Mouse (Mus musculus): ENCODE measurements around the gene Xylb. TPM values are rescaled to one million over a fixed set of nuclear protein-coding genes. Genes with fewer than 3 reads are reported as not detected.
A peak's percentile ranks its signal among the peaks of the same experiment; 100 is the strongest.

The Xylb gene
- polyA plus RNA-seq, 1 experiment from 2014 or later: 26.9 TPM

DNA sequence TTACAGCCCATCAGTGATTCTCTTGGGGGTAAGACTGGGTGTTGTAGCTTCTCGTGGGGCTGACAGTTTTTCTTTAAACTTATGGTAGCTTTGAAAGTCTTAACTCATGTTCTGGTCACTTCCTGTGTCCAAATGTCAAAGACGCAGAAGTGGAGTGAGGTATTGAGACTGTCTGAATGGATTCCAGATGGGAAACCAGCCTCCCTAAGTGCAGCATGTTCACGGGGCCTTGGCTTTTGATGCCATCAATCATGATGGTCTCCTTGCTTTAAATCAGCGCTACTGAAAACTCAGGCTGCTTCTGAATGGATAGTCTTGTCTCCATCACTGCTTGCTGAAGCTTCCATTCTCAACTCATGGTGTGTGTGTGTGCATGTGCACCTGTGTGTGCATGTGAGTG is 14.1 kb downstream of the Xylb start:
- Histone ChIP-seq H3K27ac (no peak overlapping the region), H3K36me3 (0 out of 2 replicates have a peak, but pooled peaks cover 10% of the 10 kb centered on the region), H3K27me3 (no peaks in the 10 kb centered on the region), H3K9ac (no peak overlapping the region), H3K9me3 (replicated peaks) (no peaks in the 10 kb centered on the region), H3K4me1 (no peaks in the 10 kb centered on the region), H3K4me2 (no peak overlapping the region), H3K4me3 (replicated peaks) (no peak overlapping the region)
- 56% methylated on average over 4 of the region's 4 CpGs for WGBS
- ATAC-seq (replicated peaks; ENCODE audit: low FRiP score): no peak

DNA sequence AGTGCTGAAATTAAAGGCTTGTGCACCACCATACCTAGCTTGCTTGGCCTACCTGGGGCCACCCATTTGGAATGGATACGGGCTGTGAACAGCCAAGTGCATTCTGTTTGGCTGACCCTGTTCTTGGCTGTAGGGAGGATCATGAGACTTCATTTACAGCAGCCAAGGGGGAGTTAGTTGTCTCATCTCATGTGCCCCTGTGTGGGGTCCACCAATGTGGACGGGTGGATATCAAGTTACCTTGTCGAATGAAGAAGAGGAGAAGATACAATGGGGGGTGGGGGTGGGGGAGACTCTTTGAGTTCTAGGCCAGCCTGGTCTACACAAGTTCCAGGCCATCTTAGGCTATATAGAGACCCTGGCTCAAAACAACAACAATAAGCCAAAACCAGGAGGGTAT is 17.8 kb downstream of the Xylb start:
- H3K36me3 ChIP-seq: peaks cover 12% of the 10 kb centered on the region
- no peaks in the 10 kb centered on the region for H3K9me3 ChIP-seq (replicated peaks)
- H3K9ac ChIP-seq: no peak overlapping the region
- no peak overlapping the region for H3K4me2 ChIP-seq
- ATAC-seq (replicated peaks; ENCODE audit: low FRiP score): 0 out of 2 replicates have a peak, but pooled peaks have one; percentile 6
- no peak overlapping the region for H3K4me3 ChIP-seq (replicated peaks)
- H3K4me1 ChIP-seq: no peaks in the 10 kb centered on the region
- H3K27me3 ChIP-seq: no peaks in the 10 kb centered on the region
- H3K27ac ChIP-seq: no peak overlapping the region
- WGBS: 35% methylated on average over 3 of the region's 3 CpGs

DNA sequence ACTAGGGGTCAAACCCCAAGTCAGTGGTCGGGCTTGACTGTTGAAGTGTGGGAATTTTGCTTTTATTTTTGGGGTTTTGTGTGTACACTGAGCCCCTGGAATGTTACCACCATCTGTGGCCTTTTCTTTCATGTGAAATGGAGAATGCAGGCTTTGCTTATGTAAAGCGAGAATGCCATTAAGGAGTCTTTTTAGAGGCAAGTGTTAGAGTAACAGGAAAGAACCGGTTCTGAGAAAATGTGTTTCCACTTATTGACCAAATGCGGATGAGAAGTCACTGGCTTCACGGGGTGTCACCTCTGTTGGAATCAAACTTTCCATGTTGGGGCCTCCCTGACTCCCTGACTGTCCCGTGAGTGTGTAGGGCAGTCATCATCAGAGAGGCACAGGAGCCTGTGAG is 18.4 kb downstream of the Xylb start:
- ATAC-seq (replicated peaks; ENCODE audit: low FRiP score): no peak
- WGBS: 58% methylated on average over 6 of the region's 6 CpGs

DNA sequence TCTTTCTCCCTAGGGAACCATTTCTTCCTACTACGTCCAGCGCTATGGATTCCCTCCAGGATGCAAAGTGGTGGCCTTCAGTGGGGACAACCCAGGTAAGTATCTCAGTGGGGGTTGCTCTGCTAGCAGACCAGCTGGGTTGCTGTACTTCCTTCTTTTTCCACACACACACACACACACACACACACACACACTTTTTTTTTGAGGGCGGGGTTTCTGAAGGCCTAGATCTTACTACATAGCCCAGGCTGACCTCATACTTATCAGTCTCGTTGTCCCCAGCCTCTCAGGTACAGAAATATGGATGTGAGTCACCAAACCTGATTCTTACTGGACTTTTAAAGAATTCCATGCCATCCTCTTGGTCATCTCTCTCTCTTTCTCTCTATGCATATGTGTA is 21.1 kb downstream of the Xylb start:
- H3K36me3 ChIP-seq: peaks cover 13% of the 10 kb centered on the region
- ATAC-seq (replicated peaks; ENCODE audit: low FRiP score): no peak
- H3K27me3 ChIP-seq: no peaks in the 10 kb centered on the region
- no peaks in the 10 kb centered on the region for H3K4me1 ChIP-seq
- no peaks in the 10 kb centered on the region for H3K9me3 ChIP-seq (replicated peaks)
- H3K27ac ChIP-seq: no peak overlapping the region
- no peak overlapping the region for H3K4me3 ChIP-seq (replicated peaks)
- no peak overlapping the region for H3K9ac ChIP-seq
- 88% methylated on average over 4 of the region's 4 CpGs for WGBS
- no peak overlapping the region for H3K4me2 ChIP-seq

More for the DNA sequence above, 18.4 kb downstream of the Xylb start:
- H3K9ac ChIP-seq: no peak overlapping the region
- no peak overlapping the region for H3K4me3 ChIP-seq (replicated peaks)
- no peak overlapping the region for H3K27ac ChIP-seq
- H3K36me3 ChIP-seq: peaks cover 13% of the 10 kb centered on the region
- H3K9me3 ChIP-seq (replicated peaks): no peaks in the 10 kb centered on the region
- no peak overlapping the region for H3K4me2 ChIP-seq
- H3K27me3 ChIP-seq: no peaks in the 10 kb centered on the region
- no peaks in the 10 kb centered on the region for H3K4me1 ChIP-seq

DNA sequence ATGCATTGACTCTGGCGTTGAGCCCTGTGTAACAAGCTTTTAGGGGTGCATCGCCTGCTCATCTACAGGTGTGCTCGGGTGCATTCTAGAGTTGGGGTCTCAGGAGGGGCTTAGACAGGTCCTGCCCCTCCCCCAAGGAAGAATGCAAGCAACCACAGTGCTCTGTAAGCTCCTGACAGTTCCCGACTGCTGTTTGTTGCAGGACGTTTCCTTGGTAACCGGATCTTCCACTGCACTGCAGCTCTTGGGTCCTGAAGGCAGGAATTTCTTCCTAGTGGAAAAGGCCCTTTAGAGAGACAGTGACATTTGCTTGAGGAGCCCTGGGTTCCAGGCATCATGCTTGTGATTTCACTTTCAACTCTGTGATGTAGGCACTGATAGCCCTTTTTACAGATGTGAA is 25.4 kb downstream of the Xylb start:
- no peaks in the 10 kb centered on the region for H3K27me3 ChIP-seq
- H3K9me3 ChIP-seq (replicated peaks): no peaks in the 10 kb centered on the region
- no peak overlapping the region for H3K4me3 ChIP-seq (replicated peaks)
- H3K36me3 ChIP-seq: peaks cover 25% of the 10 kb centered on the region
- no peak overlapping the region for H3K4me2 ChIP-seq
- H3K4me1 ChIP-seq: no peaks in the 10 kb centered on the region
- H3K9ac ChIP-seq: no peak overlapping the region
- no peak overlapping the region for H3K27ac ChIP-seq
- no peak for ATAC-seq (replicated peaks; ENCODE audit: low FRiP score)
- WGBS: 69% methylated on average over 6 of the region's 6 CpGs

DNA sequence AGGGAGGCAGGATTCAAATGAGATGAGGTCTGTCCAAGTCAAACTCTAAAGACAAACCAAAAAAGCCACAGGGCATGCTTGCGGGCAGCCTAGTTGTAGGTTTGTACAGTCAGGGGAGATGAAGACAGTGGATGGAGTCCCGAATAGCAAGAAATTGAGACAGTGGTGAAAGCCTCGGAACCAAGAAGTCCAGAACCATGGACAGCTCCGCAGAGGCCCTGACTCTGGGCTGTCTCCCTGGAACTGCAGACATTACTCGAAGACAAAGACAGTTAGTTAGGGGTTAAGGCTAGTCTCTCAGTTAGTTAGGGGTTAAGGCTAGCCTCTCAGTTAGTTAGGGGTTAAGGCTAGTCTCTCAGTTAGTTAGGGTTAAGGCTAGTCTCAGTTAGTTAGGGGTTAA is 31.8 kb downstream of the Xylb start:
- no peak for ATAC-seq (replicated peaks; ENCODE audit: low FRiP score)
- no peak overlapping the region for H3K4me3 ChIP-seq (replicated peaks)
- H3K27me3 ChIP-seq: no peaks in the 10 kb centered on the region
- H3K9ac ChIP-seq: no peak overlapping the region
- no peaks in the 10 kb centered on the region for H3K4me1 ChIP-seq
- H3K36me3 ChIP-seq: peaks cover 15% of the 10 kb centered on the region
- H3K4me2 ChIP-seq: no peak overlapping the region
- WGBS: 52% methylated on average over 5 of the region's 5 CpGs
- H3K27ac ChIP-seq: no peak overlapping the region
- no peaks in the 10 kb centered on the region for H3K9me3 ChIP-seq (replicated peaks)

DNA sequence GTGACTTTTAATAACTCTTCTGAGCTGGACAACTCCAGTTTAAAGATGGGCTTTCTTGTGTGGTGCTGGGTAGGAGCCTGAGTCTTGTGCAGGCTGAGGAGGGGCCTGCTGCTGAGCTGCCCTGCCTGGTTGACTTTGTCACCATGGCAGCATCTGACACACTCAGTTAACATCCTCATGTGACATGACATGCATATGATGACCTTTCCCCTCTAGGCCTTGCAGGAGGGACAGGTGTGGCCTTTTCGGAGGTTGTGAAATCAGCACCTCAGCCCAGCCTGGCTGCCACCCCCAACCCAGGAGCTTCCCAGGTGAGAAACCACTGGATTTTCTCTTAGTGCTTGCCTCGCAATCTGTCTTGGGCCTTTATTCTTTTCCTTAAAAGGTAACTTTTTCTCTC is 33.0 kb downstream of the Xylb start:
- Histone ChIP-seq H3K27ac (no peak overlapping the region), H3K9me3 (replicated peaks) (no peaks in the 10 kb centered on the region), H3K4me2 (no peak overlapping the region), H3K4me3 (replicated peaks) (no peak overlapping the region), H3K9ac (no peak overlapping the region), H3K36me3 (peaks cover 8% of the 10 kb centered on the region), H3K27me3 (no peaks in the 10 kb centered on the region), H3K4me1 (no peaks in the 10 kb centered on the region)
- no peak for ATAC-seq (replicated peaks; ENCODE audit: low FRiP score)
- 91% methylated on average over 2 of the region's 2 CpGs for WGBS

DNA sequence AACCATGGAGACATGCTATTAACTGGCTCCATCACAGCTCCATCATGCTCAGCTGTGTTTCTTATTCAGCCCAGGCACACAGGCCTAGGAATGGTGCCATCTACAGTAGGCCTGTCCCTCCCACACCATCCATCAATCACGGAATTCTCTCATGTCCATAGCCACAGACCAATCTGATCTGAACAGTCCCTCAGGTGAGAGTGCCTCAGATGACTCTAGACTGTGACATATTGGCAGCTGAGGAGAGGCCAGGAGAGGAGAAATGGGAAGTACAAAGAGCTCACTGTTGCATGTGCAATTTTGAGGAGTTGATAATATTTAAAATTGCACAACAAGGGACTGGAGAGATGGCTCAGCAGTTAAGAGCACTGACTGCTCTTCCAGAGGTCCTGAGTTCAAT is 37.6 kb downstream of the Xylb start:
- no peaks in the 10 kb centered on the region for H3K27me3 ChIP-seq
- H3K4me1 ChIP-seq: no peaks in the 10 kb centered on the region
- H3K27ac ChIP-seq: no peak overlapping the region
- H3K9ac ChIP-seq: no peak overlapping the region
- ATAC-seq (replicated peaks; ENCODE audit: low FRiP score): no peak
- 84% methylated on average over 1 of the region's 1 CpGs for WGBS
- H3K4me2 ChIP-seq: no peak overlapping the region
- H3K36me3 ChIP-seq: peaks cover 4% of the 10 kb centered on the region; the same call in 1 of the 2 replicates
- H3K4me3 ChIP-seq (replicated peaks): no peak overlapping the region
- no peaks in the 10 kb centered on the region for H3K9me3 ChIP-seq (replicated peaks)

DNA sequence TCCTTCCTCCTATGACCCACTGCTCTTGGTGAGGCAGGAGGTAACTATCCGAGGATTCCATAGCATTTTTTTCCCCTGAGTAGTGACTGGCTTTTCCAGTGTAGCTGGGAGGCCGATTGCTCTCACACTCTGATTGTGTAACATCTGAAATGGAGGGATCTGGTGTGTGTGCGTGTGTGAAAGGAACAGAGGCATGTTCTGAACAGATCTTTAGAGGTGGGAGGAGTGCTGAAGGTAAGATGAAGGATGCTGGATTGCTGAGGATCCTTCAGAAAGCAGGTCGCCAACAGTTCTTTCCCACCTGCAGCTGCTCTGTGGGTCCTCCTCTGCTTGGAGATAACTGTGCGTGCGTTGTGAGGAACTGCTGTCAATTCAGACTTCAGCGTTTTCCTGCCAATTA is 44.2 kb downstream of the Xylb start:
- Histone ChIP-seq H3K27me3 (no peaks in the 10 kb centered on the region), H3K9me3 (replicated peaks) (no peaks in the 10 kb centered on the region), H3K9ac (peak overlapping the region; percentile 19; the same call in 1 of the 2 replicates), H3K4me1 (peaks cover 37% of the 10 kb centered on the region), H3K4me3 (replicated peaks) (peak overlapping the region; percentile 68), H3K36me3 (no peaks in the 10 kb centered on the region), H3K27ac (0 out of 2 replicates have a peak overlapping the region, but pooled peaks have one; percentile 18), H3K4me2 (peak overlapping the region; percentile 96)
- ATAC-seq (replicated peaks; ENCODE audit: low FRiP score): no peak; the same call in 1 of the 2 replicates
- WGBS: 6% methylated on average over 7 of the region's 7 CpGs

DNA sequence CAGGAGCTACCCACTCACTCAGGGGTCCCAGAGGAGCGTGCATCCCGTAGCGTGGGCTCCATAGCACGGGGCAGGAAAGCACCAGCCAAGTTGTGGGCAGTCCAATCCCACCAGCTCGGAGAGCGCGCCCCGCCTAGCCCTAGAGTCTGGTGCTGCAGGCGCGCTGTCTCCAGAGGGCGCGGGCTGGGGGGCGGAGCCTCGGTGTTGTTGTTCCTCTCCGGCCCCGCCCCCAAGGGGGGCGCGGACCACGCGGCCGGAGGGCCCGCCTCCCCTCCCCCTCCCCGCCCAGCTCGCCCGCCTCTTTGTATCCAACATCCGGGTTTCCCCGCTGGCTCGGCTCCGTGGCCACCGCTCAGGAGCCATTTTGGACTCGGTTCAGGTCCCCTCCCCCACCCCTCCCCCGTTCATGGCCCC is 44.6 kb downstream of the Xylb start, which contains the start of gene Acvr2b:
Gene Acvr2b (plus strand): TSS at position 318 of the 414 bp plus-strand sequence.
- H3K4me1 ChIP-seq: peaks cover 38% of the 10 kb centered on the region
- peak within 1 kb of the TSS; percentile 95 for H3K9ac ChIP-seq
- peak within 1 kb of the TSS; percentile 68 for H3K4me3 ChIP-seq (replicated peaks)
- H3K27me3 ChIP-seq: no peaks in the 10 kb centered on the region
- no peaks in the 10 kb centered on the region for H3K9me3 ChIP-seq (replicated peaks)
- H3K4me2 ChIP-seq: peak within 1 kb of the TSS; percentile 96
- no peaks in the 10 kb centered on the region for H3K36me3 ChIP-seq
- peak; percentile 96 for ATAC-seq (replicated peaks; ENCODE audit: low FRiP score)
- peak within 1 kb of the TSS; percentile 98 for H3K27ac ChIP-seq
- WGBS: 0% methylated on average over 19 of the region's 32 CpGs

DNA sequence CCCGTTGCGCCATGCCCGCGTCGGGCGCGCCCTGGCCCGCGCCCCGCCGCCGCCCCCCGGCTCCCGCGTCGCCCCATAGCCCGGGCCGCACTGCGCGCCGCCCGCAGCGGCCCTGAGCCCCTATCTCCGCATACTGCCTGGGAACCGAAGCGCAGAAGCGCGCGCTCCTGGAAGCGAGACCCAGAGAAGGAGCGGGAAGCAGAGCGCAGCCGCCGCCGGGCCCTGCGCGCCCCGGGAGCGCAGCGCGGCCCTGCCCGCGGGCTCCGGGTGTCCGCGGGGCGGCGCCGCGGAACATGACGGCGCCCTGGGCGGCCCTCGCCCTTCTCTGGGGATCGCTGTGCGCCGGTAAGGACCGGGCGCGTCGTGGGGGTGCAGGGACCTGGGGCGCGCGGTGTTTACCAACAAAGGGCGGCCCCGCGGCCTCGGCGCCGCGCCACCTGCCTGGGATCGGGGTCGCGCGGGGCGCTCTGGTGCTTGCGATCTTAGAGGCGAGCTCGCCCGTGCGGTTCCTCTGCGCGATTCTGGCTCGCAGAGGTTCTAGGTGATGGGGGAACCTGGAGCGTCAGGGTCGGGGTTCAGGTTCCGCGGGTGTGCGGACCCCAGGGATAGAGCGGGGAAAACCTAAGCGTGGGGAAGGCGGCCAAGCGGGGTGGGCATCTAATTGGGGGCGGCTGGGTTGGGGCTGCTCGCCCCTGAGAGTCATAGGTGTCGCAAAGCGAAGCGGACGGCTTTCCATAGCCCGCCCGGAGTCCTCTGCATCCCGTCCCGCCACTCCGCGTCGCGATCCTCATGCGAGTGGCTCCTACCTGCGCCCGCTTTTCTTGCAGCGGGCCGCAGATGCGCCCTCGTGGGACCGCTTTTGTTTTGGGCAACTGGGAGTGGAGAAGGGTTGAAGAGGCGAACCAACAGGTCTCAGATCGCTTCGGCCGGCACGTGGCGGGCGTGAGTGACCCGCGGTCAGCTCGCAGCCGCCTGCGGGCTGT is 45.4 kb downstream of the Xylb start:
- Histone ChIP-seq H3K9ac (peak overlapping the region; percentile 95), H3K27ac (peak overlapping the region; percentile 98), H3K4me1 (peaks cover 46% of the 10 kb centered on the region), H3K27me3 (no peaks in the 10 kb centered on the region), H3K4me3 (replicated peaks) (peak overlapping the region; percentile 68), H3K36me3 (no peaks in the 10 kb centered on the region), H3K4me2 (peak overlapping the region; percentile 96), H3K9me3 (replicated peaks) (no peaks in the 10 kb centered on the region)
- ATAC-seq (replicated peaks; ENCODE audit: low FRiP score): no peak; the same call in 1 of the 2 replicates
- under 1% methylated on average over 116 of the region's 127 CpGs for WGBS

DNA sequence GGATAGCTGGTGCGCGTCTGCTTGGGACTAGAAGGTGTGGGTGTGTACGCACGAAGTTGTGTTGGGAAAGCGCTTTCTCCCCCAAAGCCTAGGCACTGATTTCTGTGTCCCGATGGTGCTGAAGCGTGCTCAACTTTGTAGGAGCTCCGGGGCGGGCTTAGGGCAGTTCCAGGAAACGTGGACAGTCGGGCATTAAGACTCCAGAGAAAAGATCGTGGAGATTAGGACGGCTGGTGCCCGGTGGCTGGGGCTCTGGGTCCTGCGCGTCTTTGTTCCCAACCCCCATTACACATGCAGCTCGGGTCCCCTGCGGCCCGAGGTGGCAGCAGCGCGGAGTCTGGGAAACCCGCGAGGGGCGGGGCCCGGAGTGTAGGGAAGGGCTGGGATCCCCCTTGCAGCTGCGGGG is 46.1 kb downstream of the Xylb start:
- H3K27ac ChIP-seq: peak overlapping the region; percentile 98
- H3K4me3 ChIP-seq (replicated peaks): peak overlapping the region; percentile 68
- peaks cover 53% of the 10 kb centered on the region for H3K4me1 ChIP-seq
- no peaks in the 10 kb centered on the region for H3K27me3 ChIP-seq
- H3K9me3 ChIP-seq (replicated peaks): no peaks in the 10 kb centered on the region
- H3K9ac ChIP-seq: peak overlapping the region; percentile 95
- under 1% methylated on average over 26 of the region's 26 CpGs for WGBS
- no peaks in the 10 kb centered on the region for H3K36me3 ChIP-seq
- H3K4me2 ChIP-seq: peak overlapping the region; percentile 96
- ATAC-seq (replicated peaks; ENCODE audit: low FRiP score): peak; percentile 27; the same call in 1 of the 2 replicates
